Mouse (Mus musculus) liver, embryonic 14.5 days (tissue): Measurements from ENCODE around the gene Lrch3.

Experiments used
- CTCF ChIP-seq: IDR thresholded peaks from 2 replicates; pipeline ENCODE4 v1.5.1; 2016; ENCODE audit warnings: antibody characterized with exemption, low read depth, control low read depth
- EP300 ChIP-seq: IDR thresholded peaks from 2 replicates; pipeline ENCODE4 v1.6.1; 2016; ENCODE audit warnings: antibody characterized with exemption, low read depth

- TF ChIP-seq CTCF = no peak
- no peak for TF ChIP-seq EP300
These were observed 48.5 kb upstream of the Lrch3 start for GRCm38 (mm10) chr16:32865401-32865800.
